Mouse (Mus musculus) retina, adult 2 months (tissue): ENCODE measurements around the gene Pde6g.
"Not testable (repeated sequence)": the region's sequence is repeated elsewhere in the genome, so short reads cannot be mapped to it uniquely, and the experiment has no call there.

Experiments
- DNase-seq: peaks from one replicate; pipeline ENCODE4 v3.0.0-alpha.2; 2012; ENCODE audit warnings: low read depth, low spot score

The Pde6g gene

GRCm38 (mm10) chr11:120422651-120423568 lies 30.4 kb downstream of the Pde6g start:
- no peak for DNase-seq

- DNase-seq: no peak
Observed at GRCm38 (mm10) chr11:120418592-120418991, 34.7 kb downstream of the Pde6g start.

GRCm38 (mm10) chr11:120417852-120418251 lies 35.4 kb downstream of the Pde6g start:
- DNase-seq: no peak

- DNase-seq: not testable (repeated sequence)
Observed at GRCm38 (mm10) chr11:120413621-120414020, 39.7 kb downstream of the Pde6g start.

- DNase-seq: no peak
Observed at GRCm38 (mm10) chr11:120406445-120406844, 46.9 kb downstream of the Pde6g start.

- no peak for DNase-seq
Observed at GRCm38 (mm10) chr11:120405867-120406266, 47.4 kb downstream of the Pde6g start.

- no peak for DNase-seq
Observed at GRCm38 (mm10) chr11:120404814-120405213, 48.5 kb downstream of the Pde6g start.

GRCm38 (mm10) chr11:120399319-120399718 lies 54.0 kb downstream of the Pde6g start:
- DNase-seq: no peak
